Comparison of ENCODE assay signal across 8 mouse cellular contexts in genomic region chr10:61784414-61784813, GRCm38 (mm10). TPM values are rescaled to one million over a fixed set of nuclear protein-coding genes. Genes with fewer than 3 reads are reported as not detected.
A peak's percentile ranks its signal among the peaks of the same experiment; 100 is the strongest.
DNase-seq lines count a peak whose midpoint lies in the region; ATAC-seq and TF ChIP-seq lines count a peak whose summit lies in the region.

No protein-coding gene starts in this region.

- TF ChIP-seq POLR2A in lung, adult 2 months (IDR thresholded peaks at IDR 0.05; ENCODE audit: borderline replicate concordance, extremely low read depth, low read depth, low read length): no peak
- no peak for TF ChIP-seq POLR2A in olfactory bulb, adult 2 months (IDR thresholded peaks at IDR 0.05; ENCODE audit: insufficient read depth, low read depth, low read length)

- peak overlapping the region; percentile 98; the same call in 1 of the 2 replicates for H3K9ac ChIP-seq in lung, embryonic 14.5 days
- peak overlapping the region; percentile 100 for H3K9ac ChIP-seq in limb, embryonic 11.5 days (ENCODE audit: low read length)

- H3K9me3 ChIP-seq in lung, embryonic 14.5 days (ENCODE audit: low read depth, low read length): no peaks in the 10 kb centered on the region
- H3K9me3 ChIP-seq in limb, embryonic 11.5 days (ENCODE audit: control insufficient read depth, low read length): no peaks in the 10 kb centered on the region

- 0 out of 2 replicates have a peak, but pooled peaks cover 5% of the 10 kb centered on the region for H3K36me3 ChIP-seq in lung, embryonic 14.5 days (ENCODE audit: insufficient read depth)
- H3K36me3 ChIP-seq in limb, embryonic 11.5 days (ENCODE audit: control insufficient read depth, insufficient read depth, low read length): no peaks in the 10 kb centered on the region

- peaks cover 3% of the 10 kb centered on the region for H3K4me1 ChIP-seq in lung, embryonic 14.5 days (ENCODE audit: insufficient read depth)
- H3K4me1 ChIP-seq in lung, adult 2 months (ENCODE audit: control insufficient read depth, insufficient read depth, low read length): no peaks in the 10 kb centered on the region
- peaks cover 4% of the 10 kb centered on the region; the same call in 1 of the 2 replicates for H3K4me1 ChIP-seq in limb, embryonic 11.5 days (ENCODE audit: control insufficient read depth, insufficient read depth, low read length)
- peaks cover 11% of the 10 kb centered on the region for H3K4me1 ChIP-seq in olfactory bulb, adult 2 months (ENCODE audit: control insufficient read depth, insufficient read depth, low read length)

- WGBS in lung, embryonic 14.5 days: 23% methylated on average over 10 of the region's 10 CpGs
- WGBS in lung, adult 2 months: 51% methylated on average over 10 of the region's 10 CpGs
- 24% methylated on average over 10 of the region's 10 CpGs for WGBS in limb, embryonic 11.5 days
- 29% methylated on average over 10 of the region's 10 CpGs for WGBS in olfactory bulb, adult 2 months

- peak; percentile 10 for DNase-seq in adrenal gland, adult 8-10 months
- no peak for DNase-seq in adrenal gland, postnatal 25 days
- no peak for DNase-seq in lung, embryonic 14.5 days
- DNase-seq in lung, adult 2 months: no peak
- DNase-seq in limb, embryonic 11.5 days (ENCODE audit: low spot score): no peak
- no peak for DNase-seq in cerebellum, adult 8-10 months
- no peak for DNase-seq in urinary bladder, postnatal 36 days (ENCODE audit: low spot score in 2 of 2)

- H3K27me3 ChIP-seq in lung, embryonic 14.5 days (ENCODE audit: insufficient read depth, low read length): no peaks in the 10 kb centered on the region
- H3K27me3 ChIP-seq in limb, embryonic 11.5 days (ENCODE audit: control insufficient read depth, insufficient read depth, low read length): no peaks in the 10 kb centered on the region

- peak overlapping the region; percentile 61 for H3K4me2 ChIP-seq in lung, embryonic 14.5 days
- peak overlapping the region; percentile 44 for H3K4me2 ChIP-seq in limb, embryonic 11.5 days (ENCODE audit: low read depth, severe bottlenecking)

- TF ChIP-seq CTCF in lung, embryonic 14.5 days (IDR thresholded peaks at IDR 0.05; ENCODE audit: low read depth): no peak
- no peak for TF ChIP-seq CTCF in lung, adult 2 months (IDR thresholded peaks at IDR 0.05; ENCODE audit: insufficient read depth, low read length)
- no peak for TF ChIP-seq CTCF in olfactory bulb, adult 2 months (IDR thresholded peaks at IDR 0.05; ENCODE audit: insufficient read depth, low read depth, low read length)

- H3K27ac ChIP-seq in lung, embryonic 14.5 days (ENCODE audit: low read depth): peak overlapping the region; percentile 96
- H3K27ac ChIP-seq in limb, embryonic 11.5 days (replicated peaks; ENCODE audit: low read depth, low read length): no peak overlapping the region
- peak overlapping the region; percentile 93 for H3K27ac ChIP-seq in olfactory bulb, adult 2 months (ENCODE audit: insufficient read depth, low read depth, low read length)

- no peak for ATAC-seq in lung, embryonic 14.5 days (ENCODE audit: insufficient read depth)
- ATAC-seq in limb, embryonic 11.5 days (ENCODE audit: insufficient number of reproducible peaks, low FRiP score, low TSS enrichment, low read depth): no peak

- peak overlapping the region; percentile 87 for H3K4me3 ChIP-seq in lung, embryonic 14.5 days (ENCODE audit: low read depth, low read length)
- no peak overlapping the region for H3K4me3 ChIP-seq in lung, adult 2 months (replicated peaks; ENCODE audit: extremely low read depth, low read depth, low read length)
- peak overlapping the region; percentile 96 for H3K4me3 ChIP-seq in limb, embryonic 11.5 days (ENCODE audit: low read depth, low read length)
- peak overlapping the region; percentile 78 for H3K4me3 ChIP-seq in olfactory bulb, adult 2 months (ENCODE audit: insufficient read depth, low read depth, low read length)

RNA-seq across cellular contexts. Expression of gene H2afy2, which starts 0.5 kb away (rescaled TPM):
- 10 to 100 TPM in 2 of 4 experiments, 1 to 10 TPM in 2; 8.5 to 14.8 (median 9.9) TPM for total RNA-seq in adrenal gland, adult 8-10 months (2022)
- total RNA-seq in adrenal gland, postnatal 25 days (2021): 9.8 and 11.3 TPM in 2 replicates
- 132 and 142 TPM in 2 replicates for polyA plus RNA-seq in lung, embryonic 14.5 days (2014; fragmentation: Nextera tagmentation; extraction: Ambion mirVana)
- 5.4 and 6.5 TPM in 2 replicates for polyA plus RNA-seq in lung, adult 2 months (2012; rRNA removed)
- 249 and 263 TPM in 2 replicates for polyA plus RNA-seq in limb, embryonic 11.5 days (2014; fragmentation: Nextera tagmentation; extraction: Ambion mirVana)
- not detected in 2 replicates for polyA plus RNA-seq in olfactory bulb, adult 2 months (2012; ENCODE audit: insufficient read depth, insufficient read length, low replicate concordance, missing spikeins)

Comparison
In these comparisons a context has a peak if more than half of its experiments do, and no peak if none do; other contexts are left out.
1. RNA of gene H2afy2, which starts 0.5 kb away (polyA plus RNA-seq): 249 to 263 TPM in limb, embryonic 11.5 days and 132 to 142 TPM in lung, embryonic 14.5 days; 5.4 to 6.5 TPM in lung, adult 2 months and not detected in olfactory bulb, adult 2 months; every median in the first group is over 10 times any median in the second.